Mouse (Mus musculus) embryonic facial prominence, embryonic 11.5 days (tissue): ENCODE measurements at regions not wholly inside any gene's neighbourhood (a gene's known extent, or its start where the extent isn't known, plus 50 kb on each side); places are given as distances from the start of the nearest gene placed in this dataset.

ENCODE experiments used
- ATAC-seq: fragments of 200-750 bp; cut with Nextera tagmentation; replicated peaks from 2 replicates; pipeline ENCODE4 v1.8.0; 2017; ENCODE audit warnings: low read depth; ENCODE audit not compliant: insufficient number of reproducible peaks, low FRiP score, low TSS enrichment
- DNase-seq: peaks from one replicate; pipeline ENCODE4 v3.0.0-alpha.2; 2015; ENCODE audit warnings: low spot score
- H3K27ac ChIP-seq: fragments of 300-500 bp; sonication (generic); replicated peaks from 2 replicates; pipeline ENCODE4 v1.5.1; 2014; ENCODE audit warnings: mild to moderate bottlenecking, low read depth, low read length, control low read depth
- H3K27me3 ChIP-seq: fragments of 300-500 bp; sonication (generic); 2 replicates; pipeline ENCODE4 v1.6.1; 2014; ENCODE audit warnings: mild to moderate bottlenecking, low read length, moderate library complexity, mixed read lengths; ENCODE audit not compliant: control insufficient read depth, insufficient read depth
- H3K36me3 ChIP-seq: fragments of 300-500 bp; sonication (generic); replicated peaks from 2 replicates; pipeline ENCODE4 v1.6.1; 2014; ENCODE audit warnings: low read depth, mild to moderate bottlenecking, low read length, moderate library complexity, mixed read lengths; ENCODE audit not compliant: control insufficient read depth, insufficient read depth
- H3K4me1 ChIP-seq: fragments of 300-500 bp; sonication (generic); 2 replicates; pipeline ENCODE4 v1.6.1; 2014; ENCODE audit warnings: low read length, mixed read lengths; ENCODE audit not compliant: control insufficient read depth, insufficient read depth
- H3K4me2 ChIP-seq: fragments of 300-500 bp; sonication (generic); 2 replicates; pipeline ENCODE4 v1.6.1; 2014; ENCODE audit warnings: low read depth, mild to moderate bottlenecking, control low read depth, low read length, moderate library complexity
- H3K4me3 ChIP-seq: fragments of 300-500 bp; sonication (generic); 2 replicates; pipeline ENCODE4 v1.5.1; 2014; ENCODE audit warnings: low read depth, low read length, control low read depth
- H3K9ac ChIP-seq: fragments of 300-500 bp; sonication (generic); replicated peaks from 2 replicates; pipeline ENCODE4 v1.6.1; 2014; ENCODE audit warnings: mild to moderate bottlenecking, control low read depth, low read length
- H3K9me3 ChIP-seq: fragments of 300-500 bp; sonication (generic); replicated peaks from 2 replicates; pipeline ENCODE4 v1.6.1; 2016; ENCODE audit warnings: mild to moderate bottlenecking, low read length, inconsistent platforms, mixed read lengths; ENCODE audit not compliant: control insufficient read depth
- WGBS: fragments of 180-500 bp; shearing (Covaris S2); extraction: QIAGEN DNeasy Blood & Tissue Kit; methylation state at CpG from one replicate; pipeline ENCODE4 v1.1.7; 2014; 5-methylcytosine and 5-hydroxymethylcytosine counted together

GRCm38 (mm10) chr8:34363131-34363530 is 251.6 kb upstream of the Gm10131 start:
- WGBS, result 55% methylated on average over 4 of the region's 4 CpGs
- Histone ChIP-seq H3K9me3 (no peaks in the 10 kb centered on the region), H3K27ac (no peak overlapping the region), H3K36me3 (no peaks in the 10 kb centered on the region), H3K9ac (no peak overlapping the region), H3K27me3 (no peaks in the 10 kb centered on the region), H3K4me3 (no peak overlapping the region), H3K4me1 (no peaks in the 10 kb centered on the region), H3K4me2 (no peak overlapping the region)
- ATAC-seq (no peak), DNase-seq (no peak)

- no peaks in the 10 kb centered on the region for H3K36me3 ChIP-seq
- DNase-seq (no peak), ATAC-seq (no peak)
- no peaks in the 10 kb centered on the region for H3K4me1 ChIP-seq
- no peaks in the 10 kb centered on the region for H3K27me3 ChIP-seq
- no peak overlapping the region for H3K4me3 ChIP-seq
- WGBS, result 84% methylated on average over 3 of the region's 3 CpGs
- H3K9ac ChIP-seq, result no peak overlapping the region
- no peak overlapping the region for H3K4me2 ChIP-seq
- no peaks in the 10 kb centered on the region for H3K9me3 ChIP-seq
- H3K27ac ChIP-seq, result no peak overlapping the region
Observed at GRCm38 (mm10) chr8:34361377-34361776, 249.8 kb upstream of the Gm10131 start.

DNA sequence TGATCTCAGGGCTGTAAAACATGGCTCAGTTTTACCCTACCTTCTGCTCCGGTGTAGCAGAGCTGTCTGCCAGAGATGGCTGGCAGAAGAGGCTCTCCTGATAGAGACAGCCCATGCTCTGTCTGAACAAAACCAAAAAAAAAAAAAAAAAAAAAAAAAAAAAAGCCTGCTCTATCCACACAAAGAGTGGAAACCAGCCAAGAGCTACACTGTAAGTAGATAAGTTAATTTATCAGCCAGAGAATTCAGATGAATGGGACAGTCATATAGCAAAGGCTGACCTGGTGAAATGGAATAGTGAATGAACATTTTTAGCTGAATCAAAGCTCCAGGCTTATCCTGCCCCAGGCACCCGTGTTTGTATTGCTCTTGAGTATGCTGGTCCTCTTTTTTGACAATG is 248.2 kb upstream of the Gm10131 start:
- Histone ChIP-seq H3K27me3 (no peaks in the 10 kb centered on the region), H3K36me3 (no peaks in the 10 kb centered on the region), H3K4me2 (no peak overlapping the region), H3K4me1 (no peaks in the 10 kb centered on the region), H3K27ac (no peak overlapping the region), H3K9me3 (no peaks in the 10 kb centered on the region), H3K9ac (no peak overlapping the region), H3K4me3 (no peak overlapping the region)
- WGBS, result 73% methylated on average over 2 of the region's 2 CpGs
- no peak for ATAC-seq
- DNase-seq, result no peak

DNA sequence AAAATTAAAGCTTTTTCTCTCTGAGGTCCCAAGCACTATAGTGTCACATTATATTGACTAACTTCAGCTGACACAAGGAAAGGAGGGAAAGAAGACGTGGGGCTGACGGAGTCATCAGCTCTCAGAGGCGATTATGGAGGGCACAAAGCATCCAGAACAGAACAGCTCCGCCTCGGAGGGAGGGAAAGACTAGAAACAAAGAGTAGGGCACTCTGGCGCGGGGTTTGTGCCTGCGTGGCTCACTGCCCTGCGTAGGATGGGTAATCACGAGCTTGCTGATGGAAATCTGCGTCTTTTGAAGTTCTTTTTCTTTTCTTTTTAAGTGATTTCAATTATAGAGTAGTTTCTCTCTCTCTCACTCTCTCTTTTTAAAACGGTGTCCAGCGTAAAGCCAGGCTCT is 243.5 kb upstream of the Gm10131 start:
- no peaks in the 10 kb centered on the region for H3K9me3 ChIP-seq
- no peaks in the 10 kb centered on the region for H3K27me3 ChIP-seq
- no peak overlapping the region for H3K9ac ChIP-seq
- no peak overlapping the region for H3K27ac ChIP-seq
- DNase-seq (no peak), ATAC-seq (no peak)
- WGBS, result 71% methylated on average over 13 of the region's 13 CpGs
- H3K4me1 ChIP-seq, result no peaks in the 10 kb centered on the region
- H3K4me3 ChIP-seq, result no peak overlapping the region
- no peak overlapping the region for H3K4me2 ChIP-seq
- no peaks in the 10 kb centered on the region for H3K36me3 ChIP-seq

- Histone ChIP-seq H3K4me2 (no peak overlapping the region), H3K9ac (no peak overlapping the region), H3K4me3 (no peak overlapping the region), H3K36me3 (no peaks in the 10 kb centered on the region), H3K9me3 (no peaks in the 10 kb centered on the region), H3K27ac (no peak overlapping the region), H3K4me1 (no peaks in the 10 kb centered on the region), H3K27me3 (no peaks in the 10 kb centered on the region)
- 66% methylated on average over 6 of the region's 6 CpGs for WGBS
- ATAC-seq (0 out of 2 replicates have a peak, but pooled peaks have one; percentile 59), DNase-seq (no peak)
Observed at GRCm38 (mm10) chr8:34353140-34353855, 241.8 kb upstream of the Gm10131 start.

DNA sequence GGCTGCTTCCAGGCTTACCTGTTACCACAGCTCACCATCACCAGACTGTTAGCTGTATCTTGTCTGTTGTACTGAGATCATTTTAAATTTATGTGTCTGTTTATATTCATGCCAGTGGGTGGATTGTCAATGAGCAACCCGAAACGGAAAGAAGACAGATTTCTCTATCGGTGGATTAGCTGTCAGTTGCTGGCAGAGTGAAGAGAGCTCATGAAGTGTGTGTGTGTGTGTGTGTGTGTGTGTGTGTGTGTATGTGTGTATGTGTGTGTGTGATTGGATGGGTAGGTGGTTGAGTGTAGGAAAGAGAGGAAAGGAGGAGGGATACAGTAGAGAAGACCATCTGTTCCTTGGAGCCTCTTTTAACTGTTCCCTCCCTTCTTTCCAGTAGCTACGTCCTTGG is 223.3 kb upstream of the Gm10131 start:
- DNase-seq (no peak), ATAC-seq (no peak)

DNA sequence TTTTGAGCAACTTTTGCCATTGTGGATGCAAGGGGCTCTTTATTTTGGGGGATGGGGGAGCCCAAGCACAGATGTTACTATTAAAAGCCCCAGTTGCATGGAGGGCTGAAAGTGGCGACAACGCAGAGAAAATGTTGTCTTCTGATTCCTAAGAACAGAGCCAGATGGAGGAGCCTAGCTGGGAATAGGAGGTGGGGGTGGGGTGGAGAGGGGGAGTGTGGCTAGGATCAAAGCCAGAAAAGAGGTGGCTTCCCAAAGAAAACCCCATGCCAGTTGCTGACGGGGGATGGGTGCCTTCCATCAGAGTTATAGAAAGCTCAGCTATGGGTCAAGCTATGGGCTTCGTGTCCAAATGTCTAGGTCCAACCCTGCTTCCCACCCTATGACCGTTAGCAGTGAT is 220.1 kb upstream of the Gm10131 start:
- H3K9ac ChIP-seq, result no peak overlapping the region
- ATAC-seq, result no peak
- no peaks in the 10 kb centered on the region for H3K4me1 ChIP-seq
- H3K4me3 ChIP-seq, result no peak overlapping the region
- no peak overlapping the region for H3K4me2 ChIP-seq
- no peaks in the 10 kb centered on the region for H3K27me3 ChIP-seq
- H3K36me3 ChIP-seq, result no peaks in the 10 kb centered on the region
- 52% methylated on average over 5 of the region's 5 CpGs for WGBS
- no peak for DNase-seq
- no peak overlapping the region for H3K27ac ChIP-seq
- no peaks in the 10 kb centered on the region for H3K9me3 ChIP-seq

More for the DNA sequence above, 223.3 kb upstream of the Gm10131 start:
- no peaks in the 10 kb centered on the region for H3K27me3 ChIP-seq
- no peak overlapping the region for H3K4me2 ChIP-seq
- no peak overlapping the region for H3K27ac ChIP-seq
- H3K4me3 ChIP-seq, result no peak overlapping the region
- WGBS, result 95% methylated on average over 4 of the region's 4 CpGs
- H3K4me1 ChIP-seq, result no peaks in the 10 kb centered on the region
- H3K9me3 ChIP-seq, result no peaks in the 10 kb centered on the region
- H3K9ac ChIP-seq, result no peak overlapping the region
- H3K36me3 ChIP-seq, result no peaks in the 10 kb centered on the region

GRCm38 (mm10) chr8:34326614-34326965 is 215.1 kb upstream of the Gm10131 start:
- Histone ChIP-seq H3K27ac (no peak overlapping the region), H3K9ac (peak overlapping the region; percentile 43; the same call in 1 of the 2 replicates), H3K4me1 (no peaks in the 10 kb centered on the region), H3K4me2 (peak overlapping the region; percentile 69), H3K9me3 (no peaks in the 10 kb centered on the region), H3K4me3 (peak overlapping the region; percentile 28), H3K27me3 (no peaks in the 10 kb centered on the region; the same call in 1 of the 2 replicates), H3K36me3 (no peaks in the 10 kb centered on the region)
- DNase-seq (no peak), ATAC-seq (no peak)
- WGBS, result 9% methylated on average over 15 of the region's 15 CpGs
